In genomic region chr2:121846050-121846449, GRCm38 (mm10) we compare ENCODE assay signal across 26 mouse cellular contexts.
"Had no signal": no experiment of that assay in that cellular context is flagged by ENCODE, and none has a peak within 500 bp of the region (broad histone marks: within the 10 kb centered on the region; RNA-seq: fewer than 3 reads in every experiment).

No protein-coding gene starts in this region.

- H3K36me3 ChIP-seq: hindbrain, embryonic 10.5 days; hindbrain, embryonic 12.5 days; intestine, embryonic 15.5 days; limb, embryonic 10.5 days; limb, embryonic 12.5 days; liver, embryonic 13.5 days had no signal

- DNase-seq: gastrocnemius, adult 2 months; gastrocnemius, postnatal 10 days; gastrocnemius, postnatal 25 days; heart, adult 2 months; heart, postnatal 10 days; heart, postnatal 4 days; kidney, adult 18-20 months; kidney, adult 8-10 months; kidney, postnatal 10 days; kidney, postnatal 25 days; kidney, postnatal 4 days; liver; liver, embryonic 13.5 days had no signal

- H3K4me3 ChIP-seq: gastrocnemius, adult 2 months; heart, adult 2 months; hindbrain, embryonic 10.5 days; hindbrain, embryonic 12.5 days; intestine, embryonic 15.5 days; layer of hippocampus, adult 2 months; left cerebral cortex, adult 2 months; limb, embryonic 10.5 days; limb, embryonic 12.5 days; liver, embryonic 13.5 days had no signal

- H3K4me1 ChIP-seq: hindbrain, embryonic 10.5 days; hindbrain, embryonic 12.5 days; intestine, embryonic 15.5 days had no signal

- H3K9ac ChIP-seq: hindbrain, embryonic 12.5 days; hindbrain, embryonic 14.5 days; intestine, embryonic 15.5 days; limb, embryonic 12.5 days; liver, embryonic 13.5 days had no signal

- H3K9me3 ChIP-seq: hindbrain, embryonic 10.5 days; hindbrain, embryonic 12.5 days; intestine, embryonic 15.5 days; limb, embryonic 10.5 days; limb, embryonic 12.5 days; liver, embryonic 13.5 days had no signal

- H3K27ac ChIP-seq: gastrocnemius, adult 2 months; heart, adult 2 months; hindbrain, embryonic 10.5 days; hindbrain, embryonic 12.5 days; hindbrain, embryonic 14.5 days; intestine, embryonic 15.5 days; layer of hippocampus, adult 2 months; left cerebral cortex, adult 2 months; limb, embryonic 10.5 days; limb, embryonic 12.5 days; liver, embryonic 13.5 days had no signal

- H3K4me2 ChIP-seq: heart, embryonic 11.5 days; hindbrain, embryonic 12.5 days; hindbrain, embryonic 14.5 days; intestine, embryonic 15.5 days; limb, embryonic 12.5 days; liver, embryonic 11.5 days; liver, embryonic 13.5 days had no signal

- ATAC-seq: hindbrain, embryonic 16.5 days; inflammation-experienced regulatory T-cells, adult 6 months; intestine, embryonic 15.5 days; intestine, postnatal 0 days had no signal

- H3K27me3 ChIP-seq: hindbrain, embryonic 12.5 days; intestine, embryonic 15.5 days; limb, embryonic 12.5 days; liver, embryonic 13.5 days had no signal
